Mouse (Mus musculus) adipose tissue, adult 10 weeks (tissue): ENCODE data around the gene Inafm1. TPM values are rescaled to one million over a fixed set of nuclear protein-coding genes. Genes with fewer than 3 reads are reported as not detected.

ENCODE experiments used
- polyA plus RNA-seq: library from polyadenylated mRNA; stranded (reverse); fragments of 350-450 nt; fragmentation: Illumina TruSeq; extraction: RNeasy Lipid Tissue Mini Kit (QIAGEN cat#74804); gene quantifications from one replicate; pipeline ENCODE4 v1.2.3, GENCODE M21; 2014; ENCODE audit warnings: low read depth, low replicate concordance

The Inafm1 gene
- 27.0 TPM for polyA plus RNA-seq

GRCm38 (mm10) chr7:16273081-16273765, at the start of gene Inafm1:
Gene Inafm1, minus strand, starts transcription at chr7:16273617.

GRCm38 (mm10) chr7:16308093-16308492, 34.7 kb upstream of the Inafm1 start, which contains the start of gene Bbc3:
Gene Bbc3, plus strand, starts transcription at chr7:16308393.

GRCm38 (mm10) chr7:16286026-16286961, 12.9 kb upstream of the Inafm1 start, which contains the start of gene Ccdc9:
Gene Ccdc9, minus strand, starts transcription at chr7:16286795.

GRCm38 (mm10) chr7:16259110-16259590, 14.3 kb downstream of the Inafm1 start, which contains the start of gene C5ar1:
Gene C5ar1, minus strand, starts transcription at chr7:16259540.

GRCm38 (mm10) chr7:16244067-16244466, 29.4 kb downstream of the Inafm1 start, which contains the start of gene C5ar2:
Gene C5ar2, minus strand, starts transcription at chr7:16244154.

Other genes with a start within 250 kb of the Inafm1 start
- gene Bicra, start 225.7 kb downstream of the Inafm1 start, polyA plus RNA-seq = 7.2 TPM
- gene Zfp541, start 211.8 kb downstream of the Inafm1 start, polyA plus RNA-seq = 3.0 TPM
- gene Napa, start 175.2 kb downstream of the Inafm1 start, polyA plus RNA-seq = 151 TPM
- 19.4 TPM for gene Kptn, start 153.7 kb downstream of the Inafm1 start, polyA plus RNA-seq
- gene Slc8a2, start 143.8 kb downstream of the Inafm1 start, polyA plus RNA-seq = 0.88 TPM
- 7.8 TPM for gene Meis3, start 98.5 kb downstream of the Inafm1 start, polyA plus RNA-seq
- 10.2 TPM for gene Dhx34, start 51.6 kb downstream of the Inafm1 start, polyA plus RNA-seq
- 0.96 TPM for gene C5ar2, start 29.5 kb downstream of the Inafm1 start, polyA plus RNA-seq
- 12.3 TPM for gene C5ar1, start 14.1 kb downstream of the Inafm1 start, polyA plus RNA-seq
- gene Ccdc9, start 13.2 kb upstream of the Inafm1 start, polyA plus RNA-seq = 90.4 TPM
- gene Bbc3, start 34.8 kb upstream of the Inafm1 start, polyA plus RNA-seq = 5.7 TPM
- 63.5 TPM for gene Sae1, start 114.2 kb upstream of the Inafm1 start, polyA plus RNA-seq
- gene Zc3h4, start 127.3 kb upstream of the Inafm1 start, polyA plus RNA-seq = 28.5 TPM
- gene Tmem160, start 179.2 kb upstream of the Inafm1 start, polyA plus RNA-seq = 36.6 TPM
- gene Npas1, start 204.1 kb upstream of the Inafm1 start, polyA plus RNA-seq = not detected